Mouse (Mus musculus) intestine, postnatal 0 days (tissue): ENCODE data around the gene Tacstd2. TPM values are rescaled to one million over a fixed set of nuclear protein-coding genes. Genes with fewer than 3 reads are reported as not detected.
"Not testable (repeated sequence)": the region's sequence is repeated elsewhere in the genome, so short reads cannot be mapped to it uniquely, and the experiment has no call there.

ENCODE experiments used
- ATAC-seq: fragments of 200-750 bp; cut with Nextera tagmentation; 2 replicates; pipeline ENCODE4 v1.8.0; 2017; ENCODE audit warnings: mild to moderate bottlenecking, moderate TSS enrichment, moderate library complexity
- H3K27ac ChIP-seq: fragments of 300-500 bp; sonication (generic); 2 replicates; pipeline ENCODE4 v1.5.1; 2014; ENCODE audit warnings: mild to moderate bottlenecking, low read depth, low read length, moderate library complexity
- H3K27me3 ChIP-seq: fragments of 300-500 bp; sonication (generic); replicated peaks from 2 replicates; pipeline ENCODE4 v1.6.1; 2014; ENCODE audit warnings: low read length, mixed read lengths; ENCODE audit not compliant: control insufficient read depth, insufficient read depth
- H3K36me3 ChIP-seq: fragments of 300-500 bp; sonication (generic); 2 replicates; pipeline ENCODE4 v1.6.1; 2014; ENCODE audit warnings: mild to moderate bottlenecking, moderate library complexity; ENCODE audit not compliant: control insufficient read depth, insufficient read depth
- H3K4me1 ChIP-seq: fragments of 300-500 bp; sonication (generic); replicated peaks from 2 replicates; pipeline ENCODE4 v1.6.1; 2014; ENCODE audit warnings: antibody characterized with exemption, low read length, mixed read lengths; ENCODE audit not compliant: control insufficient read depth, insufficient read depth
- H3K4me2 ChIP-seq: fragments of 300-500 bp; sonication (generic); replicated peaks from 2 replicates; pipeline ENCODE4 v1.6.1; 2014; ENCODE audit warnings: low read depth, mild to moderate bottlenecking, moderate library complexity
- H3K4me3 ChIP-seq: fragments of 300-500 bp; sonication (generic); 2 replicates; pipeline ENCODE4 v1.5.1; 2014; ENCODE audit warnings: low read depth, low read length
- H3K9ac ChIP-seq: fragments of 300-500 bp; sonication (generic); 2 replicates; pipeline ENCODE4 v1.6.1; 2014; ENCODE audit warnings: mild to moderate bottlenecking, low read depth, low read length
- H3K9me3 ChIP-seq: fragments of 300-500 bp; sonication (generic); 2 replicates; pipeline ENCODE4 v1.6.1; 2016; ENCODE audit warnings: mixed run types; ENCODE audit not compliant: control insufficient read depth
- CTCF ChIP-seq: sonication (generic); IDR thresholded peaks from 2 replicates; pipeline ENCODE4 v1.5.1; 2016; ENCODE audit warnings: low read depth, mild to moderate bottlenecking, control low read depth, antibody characterized with exemption, moderate library complexity
- WGBS: fragments of 180-500 bp; shearing (Covaris S2); extraction: QIAGEN DNeasy Blood & Tissue Kit; methylation state at CpG from one replicate; pipeline ENCODE4 v1.1.7; 2014; 5-methylcytosine and 5-hydroxymethylcytosine counted together
- polyA plus RNA-seq: library from polyadenylated mRNA; unstranded; fragments of >200 nt; fragmentation: Nextera tagmentation; extraction: Ambion mirVana; gene quantifications from 2 replicates; pipeline ENCODE4 v1.2.1, GENCODE M21; 2015

The Tacstd2 gene
- polyA plus RNA-seq, 1 experiment from 2014 or later: 0.17 TPM

DNA sequence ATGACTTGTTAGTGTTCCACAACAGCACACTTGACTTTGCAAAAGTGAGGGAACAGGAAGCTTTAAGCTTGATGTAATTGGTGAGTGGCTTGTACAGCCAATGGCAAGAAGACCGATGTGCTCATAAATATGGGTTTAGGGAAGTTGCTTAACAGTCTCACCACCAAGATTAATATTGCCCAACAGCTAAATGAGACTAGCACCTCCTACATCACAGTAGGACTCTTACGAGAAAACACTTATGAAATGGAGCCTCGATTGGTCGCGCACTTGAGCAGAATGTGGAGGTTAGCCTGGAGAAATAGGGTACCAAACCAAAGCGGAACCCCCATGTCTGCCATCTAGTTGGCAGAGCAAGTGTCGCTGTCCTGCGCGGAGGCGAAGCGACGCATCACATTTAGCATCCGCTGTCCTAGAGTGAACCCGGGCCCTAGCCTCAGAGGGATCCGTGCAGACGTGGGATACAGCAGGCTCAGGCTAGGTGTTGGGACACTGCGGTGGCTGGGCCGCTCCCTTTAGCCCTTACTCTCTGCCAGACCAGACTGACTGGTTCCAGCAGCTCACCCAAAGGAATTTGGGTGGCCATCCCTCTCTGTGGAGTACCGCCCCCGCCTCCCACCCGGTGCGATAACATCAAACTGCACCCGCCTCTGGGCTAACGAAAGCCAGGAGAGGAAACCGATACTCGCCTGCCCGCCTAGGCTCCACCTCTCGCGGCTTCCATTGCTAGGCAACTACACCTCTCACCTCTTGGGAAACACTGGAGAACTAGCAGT lies 2.7 kb downstream of the Tacstd2 start:
- ATAC-seq: no peak
- Histone ChIP-seq H3K9ac (no peak overlapping the region), H3K27ac (no peak overlapping the region), H3K4me3 (no peak overlapping the region), H3K27me3 (peaks cover 52% of the 10 kb centered on the region), H3K9me3 (no peaks in the 10 kb centered on the region), H3K4me1 (no peaks in the 10 kb centered on the region; the same call in 1 of the 2 replicates), H3K4me2 (peak overlapping the region; percentile 38), H3K36me3 (no peaks in the 10 kb centered on the region)
- 11% methylated on average over 29 of the region's 29 CpGs for WGBS
- TF ChIP-seq CTCF: no peak

DNA sequence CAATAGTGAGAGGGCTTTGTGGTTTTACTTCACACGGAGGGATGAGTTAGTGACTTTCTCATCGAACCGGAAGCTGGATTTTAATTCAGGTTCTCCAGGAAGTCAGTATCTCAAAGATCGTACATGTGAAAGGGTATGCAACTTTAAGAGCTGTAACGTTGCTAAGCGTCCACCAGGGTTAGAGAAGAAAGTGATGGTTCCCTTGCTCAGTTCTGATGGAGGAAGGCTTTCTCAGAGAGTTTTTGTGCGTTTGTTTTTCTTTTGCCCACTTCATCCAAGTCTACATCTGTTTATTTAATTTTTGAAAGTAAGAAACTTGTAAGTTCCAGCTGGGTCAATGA lies 3.8 kb downstream of the Tacstd2 start:
- Histone ChIP-seq H3K9me3 (no peaks in the 10 kb centered on the region), H3K27me3 (peaks cover 45% of the 10 kb centered on the region), H3K4me1 (no peaks in the 10 kb centered on the region; the same call in 1 of the 2 replicates), H3K4me3 (no peak overlapping the region), H3K4me2 (no peak overlapping the region), H3K36me3 (no peaks in the 10 kb centered on the region), H3K27ac (no peak overlapping the region), H3K9ac (no peak overlapping the region)
- TF ChIP-seq CTCF: 0 out of 2 replicates have a peak, but pooled peaks have one; percentile 5
- no peak for ATAC-seq
- WGBS: 66% methylated on average over 7 of the region's 7 CpGs

DNA sequence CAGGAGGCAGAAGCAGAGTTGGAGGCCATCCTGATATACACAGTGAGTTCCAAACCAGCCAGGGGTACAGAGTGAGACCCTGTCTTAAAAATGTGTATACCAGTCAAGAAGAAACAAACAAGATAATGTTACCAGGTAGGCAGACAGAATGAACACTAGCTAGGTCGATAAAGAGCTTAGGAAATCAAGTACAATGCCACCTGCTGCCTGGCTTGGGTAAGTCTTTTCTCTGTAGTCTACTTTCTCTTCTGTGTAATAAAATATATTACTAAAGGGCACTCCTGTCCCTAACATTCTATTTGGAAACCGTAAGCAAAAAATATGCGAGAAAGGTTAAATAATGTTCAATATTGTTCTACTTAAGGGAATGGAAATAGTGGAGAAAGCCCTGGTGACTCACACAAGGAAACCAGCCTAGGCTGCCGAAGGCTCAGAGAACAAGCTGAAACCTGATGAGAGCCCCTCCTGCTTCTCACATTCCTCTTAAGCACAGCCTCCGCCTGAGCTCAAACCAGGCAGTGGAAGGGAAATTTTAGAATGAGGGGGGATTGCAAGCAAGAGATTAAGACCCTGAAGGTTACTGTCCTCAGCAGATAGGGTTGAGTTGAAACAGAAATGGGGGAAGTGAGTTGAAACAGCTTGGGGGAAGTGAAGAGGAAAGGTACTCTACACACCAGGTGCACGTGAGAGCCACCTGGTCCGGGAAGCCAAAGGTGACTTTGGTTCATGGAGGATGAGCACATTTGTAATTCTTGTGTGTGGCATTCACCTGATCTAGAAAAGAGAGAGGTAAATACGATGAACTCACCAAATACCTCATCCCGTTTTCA lies 4.4 kb downstream of the Tacstd2 start:
- Histone ChIP-seq H3K4me1 (no peaks in the 10 kb centered on the region; the same call in 1 of the 2 replicates), H3K4me2 (no peak overlapping the region), H3K27ac (no peak overlapping the region), H3K9ac (no peak overlapping the region), H3K36me3 (no peaks in the 10 kb centered on the region), H3K9me3 (no peaks in the 10 kb centered on the region), H3K27me3 (peaks cover 42% of the 10 kb centered on the region), H3K4me3 (no peak overlapping the region)
- TF ChIP-seq CTCF: peak; percentile 52
- ATAC-seq: no peak
- WGBS: 58% methylated on average over 9 of the region's 9 CpGs

DNA sequence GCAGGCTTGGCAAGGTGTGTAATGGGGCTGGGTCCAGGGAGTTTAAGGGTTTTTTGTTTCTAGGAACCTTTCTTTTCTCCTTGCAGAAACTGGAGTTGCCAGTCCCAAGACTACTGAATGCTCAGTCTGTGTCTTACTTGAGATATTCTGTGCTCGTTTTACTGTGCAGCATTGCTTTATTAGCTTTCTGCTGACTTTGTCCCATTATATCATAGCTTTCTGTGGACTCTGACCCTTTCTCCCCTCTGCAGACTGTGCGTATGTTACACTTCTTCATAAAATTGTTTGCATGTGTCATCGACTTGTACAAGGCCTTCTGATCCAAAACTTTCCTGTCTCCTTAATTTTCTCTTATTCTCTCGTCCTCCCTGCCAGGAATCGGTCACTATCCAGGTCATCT lies 9.2 kb downstream of the Tacstd2 start:
- H3K36me3 ChIP-seq: no peaks in the 10 kb centered on the region
- H3K4me3 ChIP-seq: no peak overlapping the region
- H3K4me2 ChIP-seq: no peak overlapping the region
- TF ChIP-seq CTCF: no peak
- H3K27ac ChIP-seq: no peak overlapping the region
- H3K9me3 ChIP-seq: no peaks in the 10 kb centered on the region
- H3K4me1 ChIP-seq: no peaks in the 10 kb centered on the region
- no peaks in the 10 kb centered on the region for H3K27me3 ChIP-seq
- 56% methylated on average over 5 of the region's 5 CpGs for WGBS
- ATAC-seq: peak; percentile 87
- H3K9ac ChIP-seq: no peak overlapping the region

DNA sequence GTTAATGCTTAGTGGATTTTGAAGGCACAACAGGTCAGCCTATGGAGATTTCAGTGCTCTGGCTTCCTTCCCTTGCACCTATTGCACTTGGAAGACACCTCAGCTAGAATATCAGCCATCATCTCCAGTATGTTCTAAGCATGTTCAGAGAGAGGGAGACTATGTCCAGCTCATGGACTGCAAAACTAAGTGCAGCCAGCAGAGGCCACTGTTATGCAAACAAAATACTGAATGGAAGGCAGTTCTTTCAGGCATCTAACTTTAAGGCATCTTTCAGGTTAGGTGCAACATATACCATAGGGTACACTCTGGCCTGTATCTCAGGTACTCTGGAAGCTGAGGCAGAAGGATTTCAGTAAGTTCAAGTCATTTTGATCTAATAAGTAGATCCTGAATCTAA lies 24.8 kb downstream of the Tacstd2 start:
- peak; percentile 81 for TF ChIP-seq CTCF
- H3K27me3 ChIP-seq: no peaks in the 10 kb centered on the region
- H3K4me1 ChIP-seq: no peaks in the 10 kb centered on the region
- no peak overlapping the region for H3K4me3 ChIP-seq
- no peaks in the 10 kb centered on the region for H3K36me3 ChIP-seq
- no peaks in the 10 kb centered on the region for H3K9me3 ChIP-seq
- H3K4me2 ChIP-seq: no peak overlapping the region
- no peak for ATAC-seq
- no peak overlapping the region for H3K27ac ChIP-seq
- H3K9ac ChIP-seq: no peak overlapping the region

DNA sequence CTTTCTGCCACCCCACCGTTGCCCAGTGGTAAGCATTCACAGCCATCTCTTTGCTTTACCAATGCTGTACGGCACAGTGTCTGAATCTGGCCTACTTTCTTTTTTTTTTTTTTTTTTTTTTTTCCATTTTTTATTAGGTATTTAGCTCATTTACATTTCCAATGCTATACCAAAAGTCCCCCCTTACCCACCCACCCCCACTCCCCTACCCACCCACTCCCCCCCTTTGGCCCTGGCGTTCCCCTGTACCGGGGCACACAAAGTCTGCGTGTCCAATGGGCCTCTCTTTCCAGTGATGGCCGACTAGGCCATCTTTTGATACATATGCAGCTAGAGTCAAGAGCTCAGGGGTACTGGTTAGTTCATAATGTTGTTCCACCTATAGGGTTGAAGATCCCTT lies 33.7 kb downstream of the Tacstd2 start:
- H3K4me2 ChIP-seq, H3K4me3 ChIP-seq, H3K27ac ChIP-seq, H3K36me3 ChIP-seq, H3K27me3 ChIP-seq, ATAC-seq, H3K9me3 ChIP-seq, H3K4me1 ChIP-seq, H3K9ac ChIP-seq: not testable (repeated sequence)
- 88% methylated on average over 2 of the region's 6 CpGs for WGBS
